Mouse (Mus musculus) bone marrow macrophage, adult 2 months (primary cell): ENCODE measurements around the gene Tnfaip6. TPM values are rescaled to one million over a fixed set of nuclear protein-coding genes. Genes with fewer than 3 reads are reported as not detected.
"Not testable (repeated sequence)": the region's sequence is repeated elsewhere in the genome, so short reads cannot be mapped to it uniquely, and the experiment has no call there.

Experiments
- H3K27ac ChIP-seq: 2 replicates; pipeline ENCODE4 v1.5.1; 2012; ENCODE audit warnings: low read depth, low read length; ENCODE audit not compliant: insufficient read depth
- H3K4me1 ChIP-seq: 2 replicates; pipeline ENCODE4 v1.6.1; 2012; ENCODE audit warnings: low read length; ENCODE audit not compliant: control insufficient read depth, insufficient read depth
- H3K4me3 ChIP-seq: 2 replicates; pipeline ENCODE4 v1.5.1; 2012; ENCODE audit warnings: mild to moderate bottlenecking, low read length, moderate library complexity; ENCODE audit not compliant: insufficient read depth
- CTCF ChIP-seq: IDR thresholded peaks from 2 replicates; pipeline ENCODE4 v1.5.1; 2012; ENCODE audit warnings: low read depth, mild to moderate bottlenecking, low read length, moderate library complexity
- POLR2A ChIP-seq: IDR thresholded peaks from 2 replicates; pipeline ENCODE4 v1.6.1; 2012; ENCODE audit warnings: mild to moderate bottlenecking, low read depth, low read length, borderline replicate concordance
- polyA plus RNA-seq: library from polyadenylated mRNA; stranded (reverse); fragments of >200 nt; gene quantifications from 2 replicates; pipeline ENCODE4 v1.2.4, GENCODE M21; 2012; ENCODE audit not compliant: missing spikeins, insufficient read depth, insufficient read length

Tnfaip6 gene
- not detected in 2 replicates for polyA plus RNA-seq

- TF ChIP-seq POLR2A (no peak), CTCF (no peak)
- Histone ChIP-seq H3K4me1 (peaks cover 2% of the 10 kb centered on the region; the same call in 1 of the 2 replicates), H3K4me3 (peak within 1 kb of the TSS; percentile 59), H3K27ac (no peak within 1 kb of the TSS)
Measured at GRCm38 (mm10) chr2:52037882-52038281, at the start of gene Tnfaip6. Gene Tnfaip6, plus strand, starts transcription at chr2:52038009.

GRCm38 (mm10) chr2:51989559-51989958 is 48.2 kb upstream of the Tnfaip6 start:
- no peak for TF ChIP-seq CTCF
- Histone ChIP-seq H3K4me1 (peaks cover 18% of the 10 kb centered on the region), H3K4me3 (no peak overlapping the region), H3K27ac (no peak overlapping the region)

GRCm38 (mm10) chr2:51991447-51991846 is 46.4 kb upstream of the Tnfaip6 start:
- H3K4me1 ChIP-seq, result peaks cover 12% of the 10 kb centered on the region
- no peak overlapping the region for H3K4me3 ChIP-seq
- H3K27ac ChIP-seq, result no peak overlapping the region
- no peak for TF ChIP-seq POLR2A
- no peak for TF ChIP-seq CTCF

GRCm38 (mm10) chr2:51999996-52000395 is 37.8 kb upstream of the Tnfaip6 start:
- Histone ChIP-seq H3K4me3 (no peak overlapping the region), H3K4me1 (no peaks in the 10 kb centered on the region), H3K27ac (no peak overlapping the region)
- TF ChIP-seq POLR2A, result no peak
- TF ChIP-seq CTCF, result no peak

- TF ChIP-seq CTCF (no peak), POLR2A (no peak)
- Histone ChIP-seq H3K4me3 (no peak overlapping the region), H3K27ac (no peak overlapping the region), H3K4me1 (no peaks in the 10 kb centered on the region)
Measured at GRCm38 (mm10) chr2:52001521-52001920, 36.3 kb upstream of the Tnfaip6 start.

- not testable (repeated sequence) for H3K27ac ChIP-seq, H3K4me3 ChIP-seq, H3K4me1 ChIP-seq
Measured at GRCm38 (mm10) chr2:52002299-52002698, 35.5 kb upstream of the Tnfaip6 start.

GRCm38 (mm10) chr2:52006380-52006779 is 31.4 kb upstream of the Tnfaip6 start:
- H3K4me1 ChIP-seq, result no peaks in the 10 kb centered on the region
- TF ChIP-seq POLR2A (no peak), CTCF (no peak)
- no peak overlapping the region for H3K4me3 ChIP-seq
- no peak overlapping the region for H3K27ac ChIP-seq

GRCm38 (mm10) chr2:52011820-52012219 is 26.0 kb upstream of the Tnfaip6 start:
- not testable (repeated sequence) for H3K4me3 ChIP-seq, H3K4me1 ChIP-seq, H3K27ac ChIP-seq

- no peak overlapping the region for H3K27ac ChIP-seq
- TF ChIP-seq CTCF (no peak), POLR2A (no peak)
- no peak overlapping the region for H3K4me3 ChIP-seq
- H3K4me1 ChIP-seq, result no peaks in the 10 kb centered on the region
Measured at GRCm38 (mm10) chr2:52013306-52013820, 24.4 kb upstream of the Tnfaip6 start.

GRCm38 (mm10) chr2:52016361-52016760 is 21.4 kb upstream of the Tnfaip6 start:
- TF ChIP-seq POLR2A, result no peak
- no peak for TF ChIP-seq CTCF
- H3K4me3 ChIP-seq, result no peak overlapping the region
- no peak overlapping the region for H3K27ac ChIP-seq
- no peaks in the 10 kb centered on the region for H3K4me1 ChIP-seq

GRCm38 (mm10) chr2:52027061-52027460 is 10.7 kb upstream of the Tnfaip6 start:
- Histone ChIP-seq H3K4me1 (peaks cover 6% of the 10 kb centered on the region), H3K4me3 (no peak overlapping the region), H3K27ac (no peak overlapping the region)
- TF ChIP-seq POLR2A (no peak), CTCF (no peak)
